In genomic region chr12:74320318-74320717, GRCm38 (mm10) we compare ENCODE assay signal across 9 mouse cellular contexts. TPM values are rescaled to one million over a fixed set of nuclear protein-coding genes. Genes with fewer than 3 reads are reported as not detected.
DNase-seq lines count a peak whose midpoint lies in the region; ATAC-seq and TF ChIP-seq lines count a peak whose summit lies in the region.
"Had no signal": no experiment of that assay in that cellular context is flagged by ENCODE, and none has a peak within 500 bp of the region (broad histone marks: within the 10 kb centered on the region; RNA-seq: fewer than 3 reads in every experiment).

No protein-coding gene starts in this region.

- peak; percentile 86 for TF ChIP-seq RAD21 in CH12.LX (IDR thresholded peaks at IDR 0.05; ENCODE audit: low read depth, low read length)

- no peaks in the 10 kb centered on the region for H3K79me2 ChIP-seq in CH12.LX (replicated peaks; ENCODE audit: control insufficient read depth, extremely low read depth, insufficient read depth, poor library complexity, severe bottlenecking)

- no peak overlapping the region for H3K4me2 ChIP-seq in CH12.LX (ENCODE audit: insufficient read depth, low read depth, poor library complexity, severe bottlenecking)
- H3K4me2 ChIP-seq: limb, embryonic 15.5 days had no signal

- H3K4me3 ChIP-seq in CH12.LX (replicated peaks in 1 of 3; ENCODE audit: low read depth in 2 of 3, low read length in 2 of 3, poor library complexity in 1 of 3): no peak overlapping the region
- H3K4me3 ChIP-seq: limb, embryonic 15.5 days had no signal

- H3K36me3 ChIP-seq in CH12.LX (replicated peaks in 1 of 2; ENCODE audit: control insufficient read depth in 1 of 2, insufficient read depth in 1 of 2, low read length in 1 of 2): no peaks in the 10 kb centered on the region
- H3K36me3 ChIP-seq: limb, embryonic 15.5 days had no signal

- TF ChIP-seq EP300 in CH12.LX (IDR thresholded peaks at IDR 0.05; ENCODE audit: low read length): no peak

- dilution Hi-C loops in CH12.LX (cut with MboI; ENCODE audit: extremely low pct_ligation_motif_present, extremely low pct_unique_long_range_greater_than_20kb, low sequenced_read_pairs): no loop called here

- H3K9ac ChIP-seq in CH12.LX (ENCODE audit: insufficient read depth, low read depth): no peak overlapping the region
- H3K9ac ChIP-seq: limb, embryonic 15.5 days had no signal

- H3K9me3 ChIP-seq in CH12.LX (replicated peaks; ENCODE audit: low read length): no peaks in the 10 kb centered on the region
- H3K9me3 ChIP-seq: limb, embryonic 15.5 days had no signal

- no peak overlapping the region for H3K27ac ChIP-seq in CH12.LX (ENCODE audit: insufficient read depth, low read depth)
- H3K27ac ChIP-seq: limb, embryonic 15.5 days had no signal

- DNase-seq in 416B (ENCODE audit: low read depth): peak; percentile 74
- peak; percentile 63 for DNase-seq in CH12.LX (ENCODE audit: extremely low read depth)
- peak; percentile 21 for DNase-seq in c-Kit-positive CD71-positive TER-119-negative erythroid progenitor cells, embryonic 14.5 days (ENCODE audit: low read depth)
- DNase-seq in gastrocnemius, adult 8-10 months (ENCODE audit: low spot score in 2 of 2): peak; percentile 11 to 15
- peak; percentile 82 to 83 for DNase-seq in kidney, postnatal 4 days
- peak; percentile 72 for DNase-seq in lung, postnatal 10 days
- peak; percentile 82 to 86 for DNase-seq in right cerebral cortex, postnatal 10 days (ENCODE audit: low spot score in 2 of 2)

- H3K4me1 ChIP-seq in CH12.LX (ENCODE audit: control insufficient read depth in 1 of 2, insufficient read depth in 2 of 2): peaks cover 3% of the 10 kb centered on the region in 2 experiments; a peak in 3 of 4 replicates

- no peak for TF ChIP-seq POLR2A in CH12.LX (IDR thresholded peaks at IDR 0.05; ENCODE audit: low read depth, low read length)

- ATAC-seq in erythroblast, adult 5-6 weeks (replicated peaks; ENCODE audit: low FRiP score, poor library complexity, severe bottlenecking): no peak

- no peaks in the 10 kb centered on the region for H3K27me3 ChIP-seq in CH12.LX (replicated peaks)

- TF ChIP-seq CTCF in CH12.LX (conservative IDR thresholded peaks at IDR 0.05 in 1 of 2, IDR thresholded peaks at IDR 0.05 in 1 of 2; ENCODE audit: low read depth in 2 of 2, low read length in 2 of 2): peak; percentile 85 to 97

- in situ Hi-C loops in CH12.LX (cut with MboI; ENCODE audit: low pct_ligation_motif_present, low pct_unique_long_range_greater_than_20kb, low sequenced_read_pairs): no loop called here

TF ChIP-seq in CH12.LX, 34 proteins besides CTCF, POLR2A, EP300 and RAD21:
- TF ChIP-seq SMC3 (IDR thresholded peaks at IDR 0.05; ENCODE audit: low read depth, low read length): peak; percentile 60
- TF ChIP-seq MAFK (IDR thresholded peaks at IDR 0.05; ENCODE audit: insufficient replicate concordance, low read length): no peak
- TF ChIP-seq CHD1 (IDR thresholded peaks at IDR 0.05; ENCODE audit: low read depth, low read length): no peak
- no peak for TF ChIP-seq CHD2 (IDR thresholded peaks at IDR 0.05; ENCODE audit: low read length)

RNA-seq across cellular contexts. Expression of gene Gm11042, which starts 4.1 kb away (rescaled TPM):
- total RNA-seq in CH12.LX (2012; rRNA removed) (not detected in 2 replicates), CH12.LX (2014; rRNA removed) (not detected in 2 replicates)
- polyA plus RNA-seq in CH12.LX (2012; ENCODE audit: insufficient read length, low read depth): not detected in 2 replicates
- not detected for total RNA-seq in gastrocnemius, adult 8-10 months (2022)
- total RNA-seq in erythroblast, adult 5-6 weeks (2015; ENCODE audit: low replicate concordance): not detected in 2 replicates
- total RNA-seq in erythroblast, adult 5-6 weeks (2017; ENCODE audit: low replicate concordance): not detected in 2 replicates
- polyA plus RNA-seq: limb, embryonic 15.5 days had no signal

Comparison
In these comparisons a context has a peak if more than half of its experiments do, and no peak if none do; other contexts are left out.
1. DNase-seq: peak in every context shown above with its lines; median percentile 84 in right cerebral cortex, postnatal 10 days; 82 in kidney, postnatal 4 days; 74 in 416B; 72 in lung, postnatal 10 days; 63 in CH12.LX; 21 in c-Kit-positive CD71-positive TER-119-negative erythroid progenitor cells, embryonic 14.5 days; 13 in gastrocnemius, adult 8-10 months.